Mouse (Mus musculus) embryo, embryonic 10.5 days (tissue): ENCODE measurements around the gene Sbf1.
A peak's percentile ranks its signal among the peaks of the same experiment; 100 is the strongest.

Experiments
- DNase-seq: peaks from one replicate; pipeline ENCODE4 v3.0.0-alpha.2; 2015; ENCODE audit warnings: low spot score

The Sbf1 gene

GRCm38 (mm10) chr15:89321264-89321663 is 6.2 kb upstream of the Sbf1 start:
- DNase-seq: no peak

- peak; percentile 30 for DNase-seq
Observed at GRCm38 (mm10) chr15:89316146-89316545, 1.0 kb upstream of the Sbf1 start.

DNA sequence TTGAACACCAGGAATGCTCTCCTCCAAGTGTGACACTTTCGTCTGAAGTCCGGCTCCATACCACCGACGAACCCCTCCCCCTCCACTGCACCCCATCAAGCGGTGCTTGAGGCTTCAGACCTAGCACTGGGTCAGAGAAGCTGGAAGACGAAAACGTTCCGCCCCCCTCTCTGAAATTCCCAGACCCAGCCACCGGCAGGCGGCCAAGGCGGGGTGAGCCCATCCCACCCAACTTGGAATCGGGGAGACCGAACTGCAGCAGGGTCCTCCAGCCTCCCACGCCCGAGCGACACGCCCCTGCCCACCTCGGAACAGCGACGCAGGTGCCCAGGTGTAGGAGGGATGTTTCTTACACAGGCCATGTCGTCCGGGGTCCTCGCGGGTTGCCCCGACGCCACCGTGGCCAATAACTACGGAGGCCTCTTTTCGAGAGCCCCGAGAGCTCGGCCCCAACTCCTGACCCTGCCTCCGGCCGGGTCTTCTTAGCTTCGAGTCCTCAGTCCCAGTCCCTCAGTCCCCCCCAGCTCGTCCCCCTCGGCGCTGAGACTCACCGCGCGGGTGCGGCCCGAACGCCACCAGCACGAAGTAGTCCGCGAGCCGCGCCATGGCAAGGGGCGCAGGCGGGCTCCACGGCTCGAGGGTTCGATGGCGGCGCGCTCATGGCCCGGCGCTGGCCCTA is 461 bp downstream of the Sbf1 start:
- DNase-seq: peak; percentile 38

- no peak for DNase-seq
Observed at GRCm38 (mm10) chr15:89314107-89314506, 1.0 kb downstream of the Sbf1 start.

DNA sequence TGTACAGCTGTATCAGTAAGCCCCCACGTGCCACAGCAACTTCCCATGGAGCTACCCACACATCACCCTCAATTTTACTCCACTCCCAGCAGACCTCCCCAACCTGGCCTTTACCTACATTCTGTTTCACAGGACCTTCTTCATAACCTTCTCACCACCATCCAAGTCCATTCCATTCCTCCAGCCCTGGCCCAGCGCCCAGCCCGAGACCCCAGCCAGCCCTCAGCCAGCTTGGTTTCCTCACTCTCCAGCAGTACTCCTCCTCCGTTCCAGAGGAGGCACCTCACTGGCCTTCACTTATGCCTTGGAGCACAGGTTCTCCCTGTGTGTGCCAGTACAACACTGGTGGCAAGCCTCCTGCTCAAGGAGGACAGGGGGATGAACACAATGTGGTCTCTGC is 1.8 kb downstream of the Sbf1 start:
- DNase-seq: no peak

GRCm38 (mm10) chr15:89309962-89310498 is 5.1 kb downstream of the Sbf1 start:
- no peak for DNase-seq

- DNase-seq: no peak
Observed at GRCm38 (mm10) chr15:89308406-89309139, 6.5 kb downstream of the Sbf1 start.

GRCm38 (mm10) chr15:89307461-89307860 is 7.7 kb downstream of the Sbf1 start:
- DNase-seq: no peak

DNA sequence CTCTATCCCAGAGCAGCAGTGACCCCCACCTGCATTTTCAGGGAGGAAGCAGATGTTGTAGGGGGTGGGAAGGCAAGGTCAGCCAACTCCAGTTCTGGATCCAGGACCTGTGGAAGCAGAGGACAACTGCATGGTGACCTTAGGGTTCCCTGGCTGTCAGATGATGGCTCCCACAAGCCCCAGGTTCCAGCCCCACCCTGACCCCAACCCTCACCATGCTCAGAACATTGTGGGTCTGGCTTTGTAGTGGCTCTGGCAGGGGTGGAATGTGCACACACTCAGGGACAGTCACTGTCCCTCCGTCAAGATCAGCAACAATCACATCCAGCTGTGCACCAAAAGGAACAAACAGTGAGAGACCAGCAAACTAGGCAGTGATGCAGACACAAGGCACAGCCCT is 9.1 kb downstream of the Sbf1 start:
- no peak for DNase-seq

DNA sequence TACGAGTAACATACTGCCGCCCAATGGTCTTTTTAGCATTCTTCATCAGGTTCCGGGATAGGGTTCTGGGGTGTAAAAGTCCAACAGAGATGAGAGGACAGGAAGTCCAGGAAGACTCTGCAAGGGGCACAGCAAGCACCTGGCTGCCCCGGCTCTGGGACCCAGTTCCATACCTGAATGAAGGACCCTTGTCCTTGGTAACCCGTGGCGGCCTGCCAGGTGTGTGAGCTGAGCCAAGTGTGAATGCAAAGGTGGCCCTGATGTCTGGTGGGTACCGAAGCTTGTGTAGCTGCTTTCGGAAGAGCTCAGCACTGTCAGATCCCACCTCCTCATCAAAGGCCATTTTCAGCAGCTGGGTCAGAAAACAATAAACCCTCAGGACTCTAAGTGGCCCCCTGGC is 14.5 kb downstream of the Sbf1 start:
- no peak for DNase-seq

DNA sequence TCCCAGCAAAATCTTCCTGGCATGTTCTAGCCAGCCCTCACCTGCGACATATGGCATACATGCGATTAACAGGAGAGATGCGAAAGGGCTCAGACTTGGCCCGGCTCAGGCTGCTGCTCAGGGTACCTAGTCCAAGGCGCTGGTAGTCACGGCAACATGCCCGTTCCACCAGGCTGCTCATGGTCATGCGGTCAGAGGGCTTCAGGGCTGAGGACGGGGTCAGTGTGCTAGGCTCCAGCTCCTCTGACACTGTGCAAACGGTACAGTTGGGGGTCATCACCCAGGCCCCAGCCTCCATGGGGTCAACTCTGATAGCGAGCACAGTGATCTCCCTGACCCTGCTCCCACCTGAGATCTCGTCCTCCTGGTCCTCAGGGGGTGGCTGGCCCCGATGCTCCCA is 14.9 kb downstream of the Sbf1 start:
- DNase-seq: no peak

DNA sequence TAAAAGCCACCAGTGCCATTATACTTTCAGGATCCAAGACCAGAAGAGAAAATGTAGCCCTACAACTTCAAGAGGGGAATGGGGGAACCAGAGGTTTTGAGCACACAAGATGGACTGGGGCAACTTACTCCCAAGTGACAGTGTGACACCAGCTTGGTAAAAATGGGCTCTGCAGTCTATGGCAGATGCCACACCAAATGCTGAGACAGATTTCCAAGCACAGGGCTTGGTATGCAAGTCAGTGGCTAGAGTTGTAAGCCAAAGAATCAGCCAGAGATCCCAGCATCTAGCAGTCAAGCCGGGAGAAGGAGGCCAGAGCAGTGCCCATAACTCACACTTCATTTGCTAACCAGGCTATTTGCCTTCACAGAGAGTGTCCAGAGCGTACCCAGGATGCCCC is 17.4 kb downstream of the Sbf1 start:
- DNase-seq: no peak

GRCm38 (mm10) chr15:89296465-89296864 is 18.6 kb downstream of the Sbf1 start:
- no peak for DNase-seq

- no peak for DNase-seq
Observed at GRCm38 (mm10) chr15:89295580-89296165, 19.4 kb downstream of the Sbf1 start.

DNA sequence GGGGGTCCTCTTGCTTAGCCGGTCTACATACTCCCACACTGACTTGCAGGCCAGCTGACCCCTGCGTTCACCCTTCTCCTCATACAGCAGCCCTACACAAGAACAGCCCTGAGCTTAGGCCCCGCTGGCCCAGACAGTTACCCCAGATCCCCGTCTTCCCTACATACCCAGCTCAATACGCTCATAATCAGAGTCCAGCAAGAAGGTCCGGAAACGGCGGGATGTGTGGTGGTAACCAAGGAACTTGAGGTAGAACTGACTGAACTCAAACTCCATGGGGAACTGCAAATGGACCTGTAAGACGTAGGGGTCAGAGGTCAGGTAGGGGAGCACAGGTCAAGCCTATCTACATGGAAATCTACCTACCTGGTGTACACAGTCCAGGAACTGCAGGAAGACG is 21.3 kb downstream of the Sbf1 start:
- no peak for DNase-seq

DNA sequence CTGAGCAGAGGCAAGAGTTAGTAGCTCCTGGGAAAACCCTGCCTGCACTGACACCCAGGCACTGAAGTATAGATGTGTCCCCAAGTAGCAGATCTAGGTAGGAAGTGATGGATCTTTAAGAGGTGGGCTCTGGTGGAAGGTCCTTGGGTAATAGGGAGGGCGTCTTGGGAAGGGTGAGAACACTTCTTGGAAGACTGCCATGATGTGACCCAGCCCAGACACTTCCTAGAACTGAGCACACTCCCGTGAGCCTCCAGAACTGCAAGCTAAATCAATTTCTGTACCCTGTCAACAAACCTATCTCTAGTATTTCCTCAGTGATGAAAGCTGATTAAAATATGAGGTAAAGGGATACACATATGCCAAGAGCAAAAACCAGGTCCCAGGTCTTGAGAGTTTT is 22.3 kb downstream of the Sbf1 start:
- no peak for DNase-seq

DNA sequence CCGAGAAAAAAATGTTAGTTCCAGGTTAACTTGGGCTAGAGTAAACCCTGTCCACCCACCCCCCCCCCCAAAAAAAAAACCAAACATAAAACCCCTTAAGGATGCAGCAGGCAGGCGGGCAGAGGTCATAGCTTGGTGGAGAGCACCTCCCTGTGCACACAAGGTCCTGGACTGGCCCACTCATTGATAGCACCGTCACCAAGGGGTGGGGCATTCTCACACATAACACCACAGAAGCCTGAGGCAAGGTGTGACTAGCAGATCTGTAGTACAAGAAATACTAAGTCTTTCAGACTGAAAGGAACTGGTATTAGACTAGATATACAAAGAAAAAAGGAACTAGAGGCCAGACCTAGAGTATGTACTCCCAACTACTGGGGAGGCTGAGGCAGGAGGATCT is 23.6 kb downstream of the Sbf1 start:
- no peak for DNase-seq

- DNase-seq: no peak
Observed at GRCm38 (mm10) chr15:89289455-89289854, 25.7 kb downstream of the Sbf1 start.

DNA sequence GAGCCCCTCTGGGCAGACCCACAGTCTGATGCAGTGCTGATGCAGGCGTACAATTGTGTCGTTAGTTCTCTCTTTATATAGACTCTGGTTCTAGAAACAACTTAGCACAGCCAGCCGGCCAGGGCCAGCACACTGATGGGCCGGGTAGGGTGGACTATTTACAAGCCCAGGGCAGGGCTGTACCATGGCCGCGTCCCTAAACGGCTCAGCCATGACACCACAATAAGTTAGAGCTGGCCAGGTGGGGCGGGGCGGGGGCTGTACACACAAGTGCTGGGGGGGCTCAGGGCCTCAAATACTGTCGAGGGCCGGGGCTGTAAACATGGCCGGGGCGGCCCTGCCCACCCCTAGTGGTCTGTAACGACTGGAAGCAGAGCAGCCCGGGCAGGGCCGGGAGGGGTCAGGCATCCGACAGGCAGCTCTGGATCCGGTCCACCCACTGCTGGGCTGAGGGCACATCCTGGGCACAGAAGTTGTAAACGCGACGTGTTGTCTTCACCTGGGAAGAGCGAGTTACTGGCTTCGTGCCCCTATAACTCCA is 26.8 kb downstream of the Sbf1 start:
- no peak for DNase-seq

DNA sequence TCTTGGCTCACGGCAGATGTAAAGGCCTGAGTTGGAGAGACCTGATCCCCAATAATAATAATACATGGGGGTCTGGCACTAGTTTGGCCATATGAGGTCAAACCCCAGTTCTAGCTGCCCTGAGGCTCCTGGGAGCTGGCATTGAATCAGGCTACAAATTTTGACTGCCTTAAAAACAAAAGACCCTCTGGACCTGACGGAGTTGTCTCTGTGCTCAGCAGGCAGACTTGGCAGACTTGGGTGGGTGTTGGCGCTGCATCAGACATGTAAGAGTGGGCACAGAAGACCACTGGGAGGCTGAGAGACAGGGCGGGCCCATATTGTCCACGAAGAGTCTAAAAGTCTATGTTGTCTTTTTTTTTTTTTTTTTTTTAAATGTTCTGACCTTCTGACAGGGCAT is 28.5 kb downstream of the Sbf1 start:
- DNase-seq: no peak

DNA sequence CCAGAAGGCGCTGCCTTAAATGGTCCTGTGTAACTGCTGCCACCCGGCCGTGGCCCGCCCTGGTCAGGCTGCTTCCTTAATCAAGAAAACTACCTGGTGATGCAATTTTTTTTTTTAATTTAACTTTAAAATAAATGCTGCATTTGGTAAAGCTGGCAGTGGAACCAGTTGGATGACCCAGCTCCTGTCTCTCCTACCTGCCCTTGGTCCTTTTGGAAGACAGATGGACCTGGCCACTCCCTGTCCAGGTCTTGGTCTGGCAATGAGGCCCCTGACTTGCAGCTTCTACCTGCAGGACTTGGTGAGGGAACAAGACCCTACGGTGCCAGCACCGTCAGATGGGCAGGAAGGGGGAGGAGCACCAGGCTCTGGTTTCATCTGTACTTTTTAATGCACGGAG is 29.0 kb downstream of the Sbf1 start:
- DNase-seq: no peak

- no peak for DNase-seq
Observed at GRCm38 (mm10) chr15:89285478-89285877, 29.6 kb downstream of the Sbf1 start.

GRCm38 (mm10) chr15:89285004-89285403 is 30.1 kb downstream of the Sbf1 start:
- DNase-seq: no peak
